Mouse (Mus musculus) adrenal gland, adult 18-20 months (tissue): ENCODE results near the gene Endod1. TPM values are rescaled to one million over a fixed set of nuclear protein-coding genes. Genes with fewer than 3 reads are reported as not detected.

Experiments used
- DNase-seq, 2 experiments: peaks; one replicate each; pipeline ENCODE4 v3.0.0; 2021 to 2022; ENCODE audit warnings: low spot score in 2 of 2
- long read RNA-seq, 2 experiments: library from polyadenylated mRNA; stranded (forward); transcript quantifications; one replicate each; pipeline ENCODE4 v2.0.0; 2021
- total RNA-seq, 2 experiments: library from RNA; stranded (reverse); gene quantifications; 1 replicate in 1 of 2; 2 replicates in 1 of 2; pipeline ENCODE4 v1.2.3; 2021

The Endod1 gene
- total RNA-seq, result 10 to 100 TPM; 16.1 to 18.5 TPM
- long read RNA-seq, experiment 1, full-length matches to known transcripts, result 22 of 23 reads
- long read RNA-seq, experiment 1, partial matches to known transcripts, result 1 of 23 reads
- long read RNA-seq, experiment 1, other reads (novel, unspliced or antisense), result 0 of 23 reads
- long read RNA-seq, experiment 2, full-length matches to known transcripts, result 13 of 23 reads
- long read RNA-seq, experiment 2, partial matches to known transcripts, result 0 of 23 reads
- long read RNA-seq, experiment 2, other reads (novel, unspliced or antisense), result 10 of 23 reads

GRCm38 (mm10) chr9:14381353-14382055 lies at the start of gene Endod1:
Gene Endod1, minus strand, starts transcription at chr9:14381507.
- peak in 1 of 2 experiments; percentile 13 for DNase-seq

- no peak for DNase-seq
These were observed 27.8 kb upstream of the Endod1 start for GRCm38 (mm10) chr9:14409153-14409552.

- DNase-seq, result no peak
These were observed 26.7 kb upstream of the Endod1 start for GRCm38 (mm10) chr9:14408044-14408443.

- DNase-seq, result no peak
These were observed 24.7 kb upstream of the Endod1 start for GRCm38 (mm10) chr9:14406056-14406455.

- DNase-seq, result no peak
These were observed 20.8 kb upstream of the Endod1 start for GRCm38 (mm10) chr9:14402099-14402498.

- no peak for DNase-seq
These were observed 19.1 kb upstream of the Endod1 start for GRCm38 (mm10) chr9:14400392-14400791.

GRCm38 (mm10) chr9:14398946-14399345 lies 17.6 kb upstream of the Endod1 start:
- DNase-seq, result no peak

- DNase-seq, result no peak
These were observed 16.8 kb upstream of the Endod1 start for GRCm38 (mm10) chr9:14398084-14398483.

- no peak for DNase-seq
These were observed 16.1 kb upstream of the Endod1 start for GRCm38 (mm10) chr9:14397449-14397819.

- no peak for DNase-seq
These were observed 15.6 kb upstream of the Endod1 start for GRCm38 (mm10) chr9:14396819-14397448.

GRCm38 (mm10) chr9:14396096-14396495 lies 14.8 kb upstream of the Endod1 start:
- DNase-seq, result no peak

- DNase-seq, result no peak
These were observed 13.8 kb upstream of the Endod1 start for GRCm38 (mm10) chr9:14394956-14395561.

GRCm38 (mm10) chr9:14391841-14392318 lies 10.6 kb upstream of the Endod1 start:
- DNase-seq, result no peak

GRCm38 (mm10) chr9:14391286-14391685 lies 10.0 kb upstream of the Endod1 start:
- no peak for DNase-seq

- DNase-seq, result peak in 1 of 2 experiments; percentile 25
These were observed 9.0 kb upstream of the Endod1 start for GRCm38 (mm10) chr9:14390278-14390677.

- no peak for DNase-seq
These were observed 7.8 kb upstream of the Endod1 start for GRCm38 (mm10) chr9:14389050-14389621.

- DNase-seq, result no peak
These were observed 6.7 kb upstream of the Endod1 start for GRCm38 (mm10) chr9:14388001-14388400.

- no peak for DNase-seq
These were observed 5.5 kb upstream of the Endod1 start for GRCm38 (mm10) chr9:14386831-14387230.

GRCm38 (mm10) chr9:14385665-14386064 lies 4.4 kb upstream of the Endod1 start:
- DNase-seq, result no peak

- no peak for DNase-seq
These were observed 2.0 kb upstream of the Endod1 start for GRCm38 (mm10) chr9:14383186-14383920.
